Comparison of ENCODE assay signal across 9 mouse cellular contexts in genomic region chr1:162453578-162453977, GRCm38 (mm10). TPM values are rescaled to one million over a fixed set of nuclear protein-coding genes. Genes with fewer than 3 reads are reported as not detected.
A peak's percentile ranks its signal among the peaks of the same experiment; 100 is the strongest.
DNase-seq lines count a peak whose midpoint lies in the region; ATAC-seq and TF ChIP-seq lines count a peak whose summit lies in the region.
"Had no signal": no experiment of that assay in that cellular context is flagged by ENCODE, and none has a peak within 500 bp of the region (broad histone marks: within the 10 kb centered on the region; RNA-seq: fewer than 3 reads in every experiment).

No protein-coding gene starts in this region.

- 71% methylated on average over 8 of the region's 8 CpGs for WGBS in forebrain, embryonic 11.5 days
- WGBS in forebrain, embryonic 10.5 days = 88% methylated on average over 8 of the region's 8 CpGs
- WGBS in neural tube, embryonic 13.5 days = 48% methylated on average over 8 of the region's 8 CpGs
- whole genome bisulfite sequencing in neural tube, embryonic 15.5 days = 39% methylated on average over 8 of the region's 8 CpGs
- WGBS in forebrain, postnatal 0 days = 18% methylated on average over 8 of the region's 8 CpGs
- WGBS in neural tube, embryonic 14.5 days = 47% methylated on average over 8 of the region's 8 CpGs

- no peak overlapping the region for H3K9ac ChIP-seq in forebrain, embryonic 11.5 days (ENCODE audit: low read length)
- no peak overlapping the region for H3K9ac ChIP-seq in neural tube, embryonic 13.5 days
- H3K9ac ChIP-seq in neural tube, embryonic 15.5 days (replicated peaks) = no peak overlapping the region
- H3K9ac ChIP-seq in forebrain, postnatal 0 days = no peak overlapping the region
- no peak overlapping the region for H3K9ac ChIP-seq in neural tube, embryonic 14.5 days (replicated peaks; ENCODE audit: low read depth, low read length)
- H3K9ac ChIP-seq: liver, embryonic 14.5 days had no signal

- H3K4me2 ChIP-seq in forebrain, embryonic 11.5 days (ENCODE audit: low read depth, low read length, severe bottlenecking) = no peak overlapping the region
- H3K4me2 ChIP-seq in neural tube, embryonic 13.5 days = no peak overlapping the region
- no peak overlapping the region for H3K4me2 ChIP-seq in neural tube, embryonic 15.5 days
- H3K4me2 ChIP-seq in forebrain, postnatal 0 days (ENCODE audit: low read depth) = no peak overlapping the region
- no peak overlapping the region for H3K4me2 ChIP-seq in neural tube, embryonic 14.5 days (ENCODE audit: low read depth, low read length)

- H3K27ac ChIP-seq in forebrain, embryonic 11.5 days (ENCODE audit: low read depth, low read length) = no peak overlapping the region
- no peak overlapping the region for H3K27ac ChIP-seq in forebrain, embryonic 10.5 days
- no peak overlapping the region for H3K27ac ChIP-seq in neural tube, embryonic 13.5 days (replicated peaks)
- H3K27ac ChIP-seq in neural tube, embryonic 15.5 days (replicated peaks) = no peak overlapping the region
- H3K27ac ChIP-seq in forebrain, postnatal 0 days (ENCODE audit: low read depth, low read length) = no peak overlapping the region
- H3K27ac ChIP-seq in neural tube, embryonic 14.5 days (ENCODE audit: low read depth, low read length) = no peak overlapping the region
- H3K27ac ChIP-seq: liver, embryonic 14.5 days had no signal

- H3K4me3 ChIP-seq in forebrain, embryonic 11.5 days (ENCODE audit: low read depth, low read length) = no peak overlapping the region
- no peak overlapping the region for H3K4me3 ChIP-seq in forebrain, embryonic 10.5 days
- no peak overlapping the region for H3K4me3 ChIP-seq in neural tube, embryonic 13.5 days
- no peak overlapping the region for H3K4me3 ChIP-seq in neural tube, embryonic 15.5 days (replicated peaks)
- no peak overlapping the region for H3K4me3 ChIP-seq in forebrain, postnatal 0 days (ENCODE audit: low read depth, low read length)
- no peak overlapping the region for H3K4me3 ChIP-seq in neural tube, embryonic 14.5 days (ENCODE audit: low read depth, low read length)

- H3K9me3 ChIP-seq in forebrain, embryonic 11.5 days (ENCODE audit: control insufficient read depth, low read length) = no peaks in the 10 kb centered on the region
- no peaks in the 10 kb centered on the region for H3K9me3 ChIP-seq in forebrain, embryonic 10.5 days
- no peaks in the 10 kb centered on the region for H3K9me3 ChIP-seq in neural tube, embryonic 13.5 days
- H3K9me3 ChIP-seq in neural tube, embryonic 15.5 days (replicated peaks) = no peaks in the 10 kb centered on the region
- H3K9me3 ChIP-seq in forebrain, postnatal 0 days (ENCODE audit: low read length) = no peaks in the 10 kb centered on the region
- H3K9me3 ChIP-seq in neural tube, embryonic 14.5 days (ENCODE audit: control insufficient read depth, low read length) = no peaks in the 10 kb centered on the region

- peak; percentile 39; the same call in 1 of the 2 replicates for ATAC-seq in forebrain, embryonic 11.5 days (replicated peaks; ENCODE audit: low FRiP score)
- ATAC-seq in neural tube, embryonic 13.5 days (ENCODE audit: low read depth) = peak; percentile 43; the same call in 1 of the 2 replicates
- no peak for ATAC-seq in neural tube, embryonic 15.5 days (ENCODE audit: low FRiP score)
- ATAC-seq in forebrain, postnatal 0 days = no peak
- ATAC-seq in neural tube, embryonic 14.5 days (ENCODE audit: low read depth) = peak; percentile 41; the same call in 1 of the 2 replicates
- no peak for ATAC-seq in frontal cortex, adult (ENCODE audit: low TSS enrichment)

- no peaks in the 10 kb centered on the region for H3K27me3 ChIP-seq in forebrain, embryonic 11.5 days (ENCODE audit: control insufficient read depth, insufficient read depth, low read length)
- no peaks in the 10 kb centered on the region for H3K27me3 ChIP-seq in forebrain, embryonic 10.5 days (ENCODE audit: poor library complexity, severe bottlenecking)
- no peaks in the 10 kb centered on the region for H3K27me3 ChIP-seq in neural tube, embryonic 13.5 days
- H3K27me3 ChIP-seq in neural tube, embryonic 15.5 days (replicated peaks) = no peaks in the 10 kb centered on the region
- H3K27me3 ChIP-seq in forebrain, postnatal 0 days (ENCODE audit: insufficient read depth, low read length) = no peaks in the 10 kb centered on the region
- H3K27me3 ChIP-seq in neural tube, embryonic 14.5 days (ENCODE audit: control insufficient read depth, insufficient read depth, low read length) = no peaks in the 10 kb centered on the region

- H3K36me3 ChIP-seq in forebrain, embryonic 11.5 days (ENCODE audit: control insufficient read depth, insufficient read depth, low read length) = no peaks in the 10 kb centered on the region
- no peaks in the 10 kb centered on the region for H3K36me3 ChIP-seq in forebrain, embryonic 10.5 days (replicated peaks)
- H3K36me3 ChIP-seq in neural tube, embryonic 13.5 days = no peaks in the 10 kb centered on the region
- no peaks in the 10 kb centered on the region for H3K36me3 ChIP-seq in neural tube, embryonic 15.5 days
- H3K36me3 ChIP-seq in forebrain, postnatal 0 days (ENCODE audit: insufficient read depth) = no peaks in the 10 kb centered on the region
- no peaks in the 10 kb centered on the region for H3K36me3 ChIP-seq in neural tube, embryonic 14.5 days (ENCODE audit: control insufficient read depth, insufficient read depth, low read length)

- no peaks in the 10 kb centered on the region for H3K4me1 ChIP-seq in forebrain, embryonic 11.5 days (replicated peaks; ENCODE audit: control insufficient read depth, insufficient read depth, low read length)
- H3K4me1 ChIP-seq in forebrain, embryonic 10.5 days = no peaks in the 10 kb centered on the region
- H3K4me1 ChIP-seq in neural tube, embryonic 13.5 days (replicated peaks) = peaks cover 9% of the 10 kb centered on the region
- H3K4me1 ChIP-seq in neural tube, embryonic 15.5 days = no peaks in the 10 kb centered on the region
- H3K4me1 ChIP-seq in forebrain, postnatal 0 days (ENCODE audit: insufficient read depth) = no peaks in the 10 kb centered on the region
- H3K4me1 ChIP-seq in neural tube, embryonic 14.5 days (ENCODE audit: control insufficient read depth, insufficient read depth, low read length) = 0 out of 2 replicates have a peak, but pooled peaks cover 2% of the 10 kb centered on the region

- no peak for TF ChIP-seq CTCF in forebrain, postnatal 0 days (IDR thresholded peaks at IDR 0.05; ENCODE audit: low read depth)

- peak; percentile 55 for DNase-seq in forebrain, embryonic 11.5 days (ENCODE audit: low spot score)
- DNase-seq in forebrain, embryonic 10.5 days (ENCODE audit: extremely low spot score, low spot score) = no peak
- peak; percentile 32 for DNase-seq in forebrain, postnatal 0 days
- DNase-seq in urinary bladder, postnatal 36 days (ENCODE audit: low spot score in 2 of 2) = no peak

RNA-seq across cellular contexts. Expression of gene Dnm3, which starts 24.3 kb away (rescaled TPM):
- polyA plus RNA-seq in forebrain, embryonic 11.5 days (2014; fragmentation: Nextera tagmentation; extraction: Ambion mirVana) = 7.2 TPM in 2 replicates
- 2.5 and 2.6 TPM in 2 replicates for polyA plus RNA-seq in forebrain, embryonic 10.5 days (2016; fragmentation: Nextera tagmentation; extraction: Ambion mirVana)
- polyA plus RNA-seq in neural tube, embryonic 13.5 days (2015; fragmentation: Nextera tagmentation; extraction: Ambion mirVana) = 41.6 and 46.5 TPM in 2 replicates
- 53.3 and 60.8 TPM in 2 replicates for polyA plus RNA-seq in neural tube, embryonic 15.5 days (2015; fragmentation: Nextera tagmentation; extraction: Ambion mirVana)
- total RNA-seq in forebrain, postnatal 0 days (2014; rRNA removed) = 60.4 and 74.4 TPM in 2 replicates
- polyA plus RNA-seq in forebrain, postnatal 0 days (2015; fragmentation: Nextera tagmentation; extraction: Ambion mirVana) = 27.5 and 45.3 TPM in 2 replicates
- 74.9 and 94.2 TPM in 2 replicates for polyA plus RNA-seq in neural tube, embryonic 14.5 days (2014; fragmentation: Nextera tagmentation; extraction: Ambion mirVana)

Comparison
In these comparisons a context has a peak if more than half of its experiments do, and no peak if none do; other contexts are left out.
1. ATAC-seq: peak in forebrain, embryonic 11.5 days (single experiment), neural tube, embryonic 13.5 days (single experiment) and neural tube, embryonic 14.5 days (single experiment); none in neural tube, embryonic 15.5 days (single experiment), forebrain, postnatal 0 days (single experiment) and frontal cortex, adult (single experiment).
2. DNase-seq: peak in forebrain, embryonic 11.5 days (single experiment) and forebrain, postnatal 0 days (single experiment); none in forebrain, embryonic 10.5 days (single experiment) and urinary bladder, postnatal 36 days (0 of 2).